Mouse (Mus musculus): ENCODE results near the gene Tmem255a. TPM values are rescaled to one million over a fixed set of nuclear protein-coding genes. Genes with fewer than 3 reads are reported as not detected.

The Tmem255a gene
- polyA plus RNA-seq, 1 experiment from 2014 or later: 33.0 TPM

- Histone ChIP-seq H3K4me3 (ENCODE audit: low read depth, low read length) (no peak overlapping the region), H3K36me3 (replicated peaks; ENCODE audit: control insufficient read depth, insufficient read depth, low read depth, low read length) (no peaks in the 10 kb centered on the region), H3K27me3 (ENCODE audit: control insufficient read depth, insufficient read depth, low read length) (no peaks in the 10 kb centered on the region), H3K4me2 (ENCODE audit: low read depth, low read length) (no peak overlapping the region), H3K9ac (replicated peaks; ENCODE audit: low read length) (no peak overlapping the region), H3K4me1 (ENCODE audit: control insufficient read depth, insufficient read depth, low read length) (no peaks in the 10 kb centered on the region), H3K27ac (replicated peaks; ENCODE audit: low read depth, low read length) (no peak overlapping the region), H3K9me3 (replicated peaks; ENCODE audit: control insufficient read depth, low read length) (no peaks in the 10 kb centered on the region)
- no peak for ATAC-seq (replicated peaks; ENCODE audit: insufficient number of reproducible peaks, low FRiP score, low TSS enrichment, low read depth)
- WGBS: 54% methylated on average over 2 of the region's 2 CpGs
- DNase-seq (ENCODE audit: low spot score): no peak
Observed at GRCm38 (mm10) chrX:38222757-38223156, 29.5 kb downstream of the Tmem255a start.

GRCm38 (mm10) chrX:38217676-38217991 lies 34.6 kb downstream of the Tmem255a start:
- no peak overlapping the region for H3K4me3 ChIP-seq (ENCODE audit: low read depth, low read length)
- no peak overlapping the region for H3K4me2 ChIP-seq (ENCODE audit: low read depth, low read length)
- 87% methylated on average over 2 of the region's 2 CpGs for WGBS
- H3K9ac ChIP-seq (replicated peaks; ENCODE audit: low read length): no peak overlapping the region
- H3K27ac ChIP-seq (replicated peaks; ENCODE audit: low read depth, low read length): no peak overlapping the region
- DNase-seq (ENCODE audit: low spot score): no peak
- no peaks in the 10 kb centered on the region for H3K4me1 ChIP-seq (ENCODE audit: control insufficient read depth, insufficient read depth, low read length)
- H3K9me3 ChIP-seq (replicated peaks; ENCODE audit: control insufficient read depth, low read length): no peaks in the 10 kb centered on the region
- no peaks in the 10 kb centered on the region for H3K36me3 ChIP-seq (replicated peaks; ENCODE audit: control insufficient read depth, insufficient read depth, low read depth, low read length)
- no peaks in the 10 kb centered on the region for H3K27me3 ChIP-seq (ENCODE audit: control insufficient read depth, insufficient read depth, low read length)
- no peak for ATAC-seq (replicated peaks; ENCODE audit: insufficient number of reproducible peaks, low FRiP score, low TSS enrichment, low read depth)

- Histone ChIP-seq H3K9me3 (replicated peaks; ENCODE audit: control insufficient read depth, low read length) (no peaks in the 10 kb centered on the region), H3K9ac (replicated peaks; ENCODE audit: low read length) (no peak overlapping the region), H3K27ac (replicated peaks; ENCODE audit: low read depth, low read length) (no peak overlapping the region), H3K27me3 (ENCODE audit: control insufficient read depth, insufficient read depth, low read length) (no peaks in the 10 kb centered on the region), H3K4me1 (ENCODE audit: control insufficient read depth, insufficient read depth, low read length) (no peaks in the 10 kb centered on the region), H3K4me2 (ENCODE audit: low read depth, low read length) (no peak overlapping the region), H3K36me3 (replicated peaks; ENCODE audit: control insufficient read depth, insufficient read depth, low read depth, low read length) (no peaks in the 10 kb centered on the region), H3K4me3 (ENCODE audit: low read depth, low read length) (no peak overlapping the region)
- WGBS: 86% methylated on average over 9 of the region's 9 CpGs
- ATAC-seq (replicated peaks; ENCODE audit: insufficient number of reproducible peaks, low FRiP score, low TSS enrichment, low read depth) (no peak), DNase-seq (ENCODE audit: low spot score) (peak; percentile 5)
Observed at GRCm38 (mm10) chrX:38216986-38217675, 35.1 kb downstream of the Tmem255a start.

- Histone ChIP-seq H3K4me3 (ENCODE audit: low read depth, low read length) (no peak overlapping the region), H3K27me3 (ENCODE audit: control insufficient read depth, insufficient read depth, low read length) (no peaks in the 10 kb centered on the region), H3K27ac (replicated peaks; ENCODE audit: low read depth, low read length) (no peak overlapping the region), H3K9ac (replicated peaks; ENCODE audit: low read length) (no peak overlapping the region), H3K9me3 (replicated peaks; ENCODE audit: control insufficient read depth, low read length) (no peaks in the 10 kb centered on the region), H3K4me1 (ENCODE audit: control insufficient read depth, insufficient read depth, low read length) (no peaks in the 10 kb centered on the region), H3K36me3 (replicated peaks; ENCODE audit: control insufficient read depth, insufficient read depth, low read depth, low read length) (no peaks in the 10 kb centered on the region), H3K4me2 (ENCODE audit: low read depth, low read length) (no peak overlapping the region)
- ATAC-seq (replicated peaks; ENCODE audit: insufficient number of reproducible peaks, low FRiP score, low TSS enrichment, low read depth) (no peak), DNase-seq (ENCODE audit: low spot score) (no peak)
- 48% methylated on average over 1 of the region's 1 CpGs for WGBS
Observed at GRCm38 (mm10) chrX:38207392-38207791, 44.8 kb downstream of the Tmem255a start.

DNA sequence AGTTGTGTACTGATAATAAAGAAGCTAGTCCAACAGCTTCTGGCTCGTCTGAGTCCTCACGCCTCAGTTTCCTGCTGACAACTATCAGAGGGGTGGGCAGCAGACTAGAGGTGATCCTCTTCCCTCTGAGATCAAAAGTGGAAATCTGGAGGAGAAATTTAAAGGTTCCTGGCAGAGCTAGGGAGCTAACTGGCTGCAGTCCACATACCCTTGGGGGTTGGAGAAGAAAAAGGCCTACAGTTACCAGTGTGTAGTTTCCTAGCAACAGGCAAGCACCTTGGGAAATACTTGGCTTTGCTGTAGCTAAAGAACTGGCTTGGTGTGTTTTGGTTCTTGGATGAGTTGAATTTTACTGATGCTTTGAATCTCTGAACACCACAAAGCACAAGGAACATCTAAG lies 50.4 kb downstream of the Tmem255a start:
- Histone ChIP-seq H3K4me1 (ENCODE audit: control insufficient read depth, insufficient read depth, low read length) (no peaks in the 10 kb centered on the region), H3K36me3 (replicated peaks; ENCODE audit: control insufficient read depth, insufficient read depth, low read depth, low read length) (no peaks in the 10 kb centered on the region), H3K4me3 (ENCODE audit: low read depth, low read length) (no peak overlapping the region), H3K4me2 (ENCODE audit: low read depth, low read length) (no peak overlapping the region), H3K9ac (replicated peaks; ENCODE audit: low read length) (no peak overlapping the region), H3K27me3 (ENCODE audit: control insufficient read depth, insufficient read depth, low read length) (no peaks in the 10 kb centered on the region), H3K27ac (replicated peaks; ENCODE audit: low read depth, low read length) (no peak overlapping the region), H3K9me3 (replicated peaks; ENCODE audit: control insufficient read depth, low read length) (no peaks in the 10 kb centered on the region)
- ATAC-seq (replicated peaks; ENCODE audit: insufficient number of reproducible peaks, low FRiP score, low TSS enrichment, low read depth) (no peak), DNase-seq (ENCODE audit: low spot score) (no peak)
- 84% methylated on average over 2 of the region's 2 CpGs for WGBS

DNA sequence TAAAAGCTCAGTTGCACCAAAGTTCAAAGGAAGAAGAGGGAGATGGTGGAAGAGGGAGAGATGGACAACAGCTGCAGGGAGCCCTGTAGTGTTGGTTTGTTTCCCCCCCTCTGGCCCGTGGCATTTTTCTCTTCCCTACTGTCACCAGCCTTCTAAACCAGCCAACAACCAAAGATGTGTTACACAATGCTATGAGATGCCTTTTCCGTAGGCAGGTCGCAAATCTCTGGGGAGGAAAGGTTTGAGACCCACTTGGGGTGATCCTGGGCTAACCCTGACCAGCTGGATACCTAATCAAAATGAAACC lies 61.8 kb downstream of the Tmem255a start:
- Histone ChIP-seq H3K4me3 (ENCODE audit: low read depth, low read length) (peak overlapping the region; percentile 64), H3K27me3 (ENCODE audit: control insufficient read depth, insufficient read depth, low read length) (no peaks in the 10 kb centered on the region), H3K9me3 (replicated peaks; ENCODE audit: control insufficient read depth, low read length) (no peaks in the 10 kb centered on the region), H3K36me3 (replicated peaks; ENCODE audit: control insufficient read depth, insufficient read depth, low read depth, low read length) (no peaks in the 10 kb centered on the region), H3K4me1 (ENCODE audit: control insufficient read depth, insufficient read depth, low read length) (no peaks in the 10 kb centered on the region), H3K27ac (replicated peaks; ENCODE audit: low read depth, low read length) (peak overlapping the region; percentile 56; the same call in 1 of the 2 replicates), H3K4me2 (ENCODE audit: low read depth, low read length) (peak overlapping the region; percentile 47), H3K9ac (replicated peaks; ENCODE audit: low read length) (peak overlapping the region; percentile 85)
- ATAC-seq (replicated peaks; ENCODE audit: insufficient number of reproducible peaks, low FRiP score, low TSS enrichment, low read depth) (0 out of 2 replicates have a peak, but pooled peaks have one; percentile 20), DNase-seq (ENCODE audit: low spot score) (no peak)
- 24% methylated on average over 3 of the region's 3 CpGs for WGBS

DNA sequence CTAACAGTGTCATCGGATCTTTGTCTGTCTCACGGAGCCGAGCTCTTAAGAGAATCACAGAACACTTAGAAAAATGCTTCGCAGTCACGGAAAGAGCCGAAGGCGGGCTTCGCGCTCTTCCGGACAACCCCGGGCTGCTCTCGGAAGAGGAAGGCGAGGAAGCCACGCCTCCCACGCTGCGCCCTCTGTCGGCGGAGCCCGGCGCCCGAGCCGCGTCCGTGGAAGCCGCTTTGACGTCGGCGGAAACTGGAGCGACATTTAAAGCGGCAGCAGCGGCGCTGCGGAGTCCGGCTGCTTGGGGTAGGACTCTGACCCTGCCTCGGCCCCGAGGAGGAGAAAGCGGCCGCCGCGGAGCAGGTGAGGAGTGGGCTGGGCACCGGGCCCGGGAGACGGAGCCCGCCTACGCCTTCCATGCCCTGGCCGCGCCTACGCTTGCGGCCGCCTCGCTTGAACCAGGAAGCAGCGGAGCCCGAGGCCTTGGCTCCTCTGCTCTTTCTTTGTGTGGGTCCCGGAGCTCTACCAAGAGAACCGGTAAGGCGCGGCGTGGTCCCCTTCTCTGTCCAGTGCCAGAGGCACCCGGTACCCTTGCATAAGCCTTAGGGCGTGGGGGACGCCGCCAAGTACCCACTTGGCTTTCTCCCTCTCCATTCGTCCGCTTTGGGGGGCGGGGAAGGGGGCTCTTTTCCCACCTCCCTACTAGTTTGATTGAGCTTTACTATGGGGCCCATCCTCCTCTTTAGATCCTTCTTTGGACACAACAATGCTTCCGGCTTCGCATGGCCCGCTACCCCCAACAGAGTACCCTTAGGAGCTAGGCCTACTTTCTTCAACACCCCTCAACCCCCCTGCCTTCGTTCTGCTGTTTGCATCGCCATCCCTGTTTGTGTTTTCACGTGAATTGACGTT lies 62.4 kb downstream of the Tmem255a start, which contains the start of gene Zbtb33:
Zbtb33 (plus strand) TSS at position 242 of the 906 bp plus-strand sequence.
- peak; percentile 89 for DNase-seq (ENCODE audit: low spot score)
- Histone ChIP-seq H3K27ac (replicated peaks; ENCODE audit: low read depth, low read length) (peak within 1 kb of the TSS; percentile 56), H3K4me2 (ENCODE audit: low read depth, low read length) (peak within 1 kb of the TSS; percentile 47), H3K9me3 (replicated peaks; ENCODE audit: control insufficient read depth, low read length) (no peaks in the 10 kb centered on the region), H3K4me1 (ENCODE audit: control insufficient read depth, insufficient read depth, low read length) (no peaks in the 10 kb centered on the region), H3K9ac (replicated peaks; ENCODE audit: low read length) (peak within 1 kb of the TSS; percentile 85), H3K4me3 (ENCODE audit: low read depth, low read length) (peak within 1 kb of the TSS; percentile 64), H3K27me3 (ENCODE audit: control insufficient read depth, insufficient read depth, low read length) (no peaks in the 10 kb centered on the region), H3K36me3 (replicated peaks; ENCODE audit: control insufficient read depth, insufficient read depth, low read depth, low read length) (no peaks in the 10 kb centered on the region)
- peak; percentile 95 for ATAC-seq (replicated peaks; ENCODE audit: insufficient number of reproducible peaks, low FRiP score, low TSS enrichment, low read depth)
- 14% methylated on average over 60 of the region's 72 CpGs for WGBS

DNA sequence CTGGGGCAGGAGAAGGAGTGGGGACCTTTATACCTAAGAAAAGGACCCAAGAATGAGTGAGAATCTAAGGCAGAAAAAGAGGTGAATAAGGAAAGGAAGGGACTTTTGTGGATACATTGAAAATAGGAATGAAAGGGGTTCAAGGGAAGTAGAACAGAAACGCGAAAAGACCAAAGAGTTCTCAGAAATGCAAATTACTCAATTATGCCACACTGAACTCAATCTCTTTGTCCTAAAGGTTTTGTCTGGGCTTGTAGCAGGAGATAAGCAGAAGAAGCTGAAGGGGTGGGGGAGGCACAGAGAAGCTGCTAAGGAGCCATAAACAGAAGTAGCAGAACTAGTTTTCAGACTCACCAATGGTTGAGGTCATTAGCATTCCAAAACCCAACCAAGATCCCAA lies 66.7 kb downstream of the Tmem255a start:
- ATAC-seq (replicated peaks; ENCODE audit: insufficient number of reproducible peaks, low FRiP score, low TSS enrichment, low read depth) (no peak), DNase-seq (ENCODE audit: low spot score) (no peak)
- H3K27me3 ChIP-seq (ENCODE audit: control insufficient read depth, insufficient read depth, low read length): no peaks in the 10 kb centered on the region
- WGBS: 31% methylated on average over 2 of the region's 2 CpGs
- H3K9ac ChIP-seq (replicated peaks; ENCODE audit: low read length): no peak overlapping the region
- H3K36me3 ChIP-seq (replicated peaks; ENCODE audit: control insufficient read depth, insufficient read depth, low read depth, low read length): no peaks in the 10 kb centered on the region
- no peak overlapping the region for H3K4me3 ChIP-seq (ENCODE audit: low read depth, low read length)
- no peak overlapping the region for H3K4me2 ChIP-seq (ENCODE audit: low read depth, low read length)
- no peaks in the 10 kb centered on the region for H3K9me3 ChIP-seq (replicated peaks; ENCODE audit: control insufficient read depth, low read length)
- H3K27ac ChIP-seq (replicated peaks; ENCODE audit: low read depth, low read length): no peak overlapping the region
- no peaks in the 10 kb centered on the region for H3K4me1 ChIP-seq (ENCODE audit: control insufficient read depth, insufficient read depth, low read length)

Data from embryonic facial prominence, embryonic 11.5 days (tissue).